Mouse (Mus musculus) layer of hippocampus, adult 2 months (tissue): Measurements from ENCODE around the gene Tcf15. TPM values are rescaled to one million over a fixed set of nuclear protein-coding genes. Genes with fewer than 3 reads are reported as not detected.

ENCODE experiments used
- DNase-seq, 2 experiments: peaks; one replicate each; pipeline ENCODE4 v3.0.0; 2022; ENCODE audit warnings: low spot score in 2 of 2
- H3K27ac ChIP-seq: fragments of 200-600 bp; 2 replicates; pipeline ENCODE4 v1.8.1; 2022
- H3K4me3 ChIP-seq: fragments of 200-600 bp; 2 replicates; pipeline ENCODE4 v1.8.1; 2022; ENCODE audit warnings: mild to moderate bottlenecking
- CTCF ChIP-seq: fragments of 200-600 bp; conservative IDR thresholded peaks from 2 replicates; pipeline ENCODE4 v1.8.1; 2022; ENCODE audit warnings: antibody characterized with exemption, mild to moderate bottlenecking, moderate library complexity
- total RNA-seq, 2 experiments: library from RNA; stranded (reverse); gene quantifications; 2 replicates each; pipeline ENCODE4 v1.2.3; 2021

The Tcf15 gene
- total RNA-seq, 2 experiments from 2014 or later, result 2.7 to 5.1 TPM

DNA sequence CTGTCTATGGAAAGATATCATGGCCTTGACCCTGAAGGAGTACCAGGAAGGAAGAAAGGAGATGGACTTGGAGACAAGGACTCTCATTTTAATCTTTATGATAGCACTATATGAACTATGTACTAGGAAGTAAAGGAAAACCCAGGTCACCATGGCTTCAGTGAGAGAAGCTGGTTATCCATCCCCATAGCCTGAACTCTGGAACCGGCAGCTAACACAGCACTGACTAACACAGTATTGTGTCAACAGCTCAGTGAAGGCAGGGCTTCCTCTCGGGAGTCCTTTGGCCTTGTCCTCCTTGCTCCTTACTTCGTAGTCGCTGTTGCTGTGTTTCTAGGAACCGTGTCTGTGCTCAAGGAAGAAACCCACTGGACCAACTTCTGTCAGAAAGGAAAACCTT lies 34.0 kb upstream of the Tcf15 start:
- Histone ChIP-seq H3K4me3 (no peak overlapping the region), H3K27ac (no peak overlapping the region)
- no peak for TF ChIP-seq CTCF
- DNase-seq, result no peak

GRCm38 (mm10) chr2:152111311-152111710 lies 32.0 kb upstream of the Tcf15 start:
- Histone ChIP-seq H3K4me3 (no peak overlapping the region), H3K27ac (no peak overlapping the region)
- no peak for DNase-seq
- no peak for TF ChIP-seq CTCF

GRCm38 (mm10) chr2:152111920-152112319 lies 31.4 kb upstream of the Tcf15 start:
- DNase-seq, result peak; percentile 90 to 96
- peak; percentile 100 for TF ChIP-seq CTCF
- Histone ChIP-seq H3K4me3 (no peak overlapping the region), H3K27ac (peak overlapping the region; percentile 18; the same call in 1 of the 2 replicates)

DNA sequence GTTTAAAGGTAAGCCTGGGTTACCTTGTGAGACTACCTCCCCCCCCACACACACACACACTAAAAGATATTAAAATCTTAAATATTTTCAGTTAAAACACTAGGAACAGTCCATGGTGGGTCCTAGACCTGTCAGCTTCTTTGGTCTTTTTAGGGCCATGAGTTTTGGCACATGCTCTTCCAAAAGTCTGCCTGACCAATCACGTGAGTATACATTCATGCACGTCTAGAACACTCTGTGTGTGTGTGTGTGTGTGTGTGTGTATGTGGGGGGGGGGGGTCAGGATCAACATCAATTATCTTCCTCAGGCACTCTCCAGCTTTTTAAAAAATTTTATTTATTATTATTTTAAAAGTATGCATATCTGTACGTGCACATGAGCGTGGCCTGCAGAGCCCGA lies 30.9 kb upstream of the Tcf15 start:
- no peak for TF ChIP-seq CTCF
- no peak for DNase-seq
- Histone ChIP-seq H3K27ac (peak overlapping the region; percentile 37; the same call in 1 of the 2 replicates), H3K4me3 (no peak overlapping the region)

GRCm38 (mm10) chr2:152112970-152113369 lies 30.4 kb upstream of the Tcf15 start:
- no peak for TF ChIP-seq CTCF
- Histone ChIP-seq H3K4me3 (no peak overlapping the region), H3K27ac (peak overlapping the region; percentile 37)
- DNase-seq, result no peak

DNA sequence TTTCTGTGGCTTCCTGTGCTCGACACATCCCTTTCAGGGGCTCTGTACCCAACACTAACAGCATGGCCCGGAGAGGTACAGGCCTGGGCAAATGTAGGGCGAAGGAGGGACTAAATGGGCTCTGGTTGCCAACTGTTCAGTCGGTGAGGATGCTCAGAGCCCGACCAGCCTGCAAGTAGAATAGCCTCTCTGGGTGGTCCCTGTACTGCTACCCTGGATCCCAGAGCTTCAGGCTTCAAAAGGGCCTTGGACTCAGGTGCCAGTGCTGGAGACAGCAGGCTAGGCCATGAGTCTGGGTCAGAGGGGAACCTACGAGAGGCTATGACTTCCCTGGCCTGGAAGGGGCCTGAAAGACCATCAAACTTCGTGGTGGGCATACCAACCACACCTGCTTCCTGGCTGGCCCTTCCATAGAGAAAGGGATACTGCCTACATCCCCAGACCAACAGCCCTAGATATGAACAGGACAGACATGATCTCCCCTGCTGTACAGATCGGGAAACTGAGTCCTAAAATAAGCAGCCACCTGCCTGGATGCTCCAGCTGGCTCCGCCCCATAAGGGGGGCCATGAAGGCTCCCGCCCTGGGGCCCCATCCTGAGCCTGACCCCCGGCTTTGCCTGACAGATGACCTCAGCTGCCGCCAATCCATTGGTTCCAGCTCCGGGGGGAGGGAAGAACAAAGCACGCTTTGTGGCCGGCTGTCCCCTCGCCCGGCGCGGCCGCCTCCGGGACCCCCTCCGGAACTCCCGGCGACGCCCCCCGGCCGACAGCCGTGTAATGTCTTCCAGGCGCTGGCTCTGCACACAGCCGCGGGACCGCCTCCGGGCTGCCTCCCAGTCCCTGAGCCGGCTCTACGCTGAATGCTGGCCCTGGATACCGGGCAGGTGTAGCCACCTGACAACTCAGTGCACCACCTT lies 29.0 kb upstream of the Tcf15 start:
- DNase-seq, result no peak
- H3K27ac ChIP-seq, result no peak overlapping the region
- H3K4me3 ChIP-seq, result peak overlapping the region; percentile 20; the same call in 1 of the 2 replicates
- TF ChIP-seq CTCF, result no peak

- Histone ChIP-seq H3K4me3 (no peak overlapping the region), H3K27ac (no peak overlapping the region)
- no peak for DNase-seq
- TF ChIP-seq CTCF, result no peak
These were observed 25.7 kb upstream of the Tcf15 start for GRCm38 (mm10) chr2:152117694-152118093.

DNA sequence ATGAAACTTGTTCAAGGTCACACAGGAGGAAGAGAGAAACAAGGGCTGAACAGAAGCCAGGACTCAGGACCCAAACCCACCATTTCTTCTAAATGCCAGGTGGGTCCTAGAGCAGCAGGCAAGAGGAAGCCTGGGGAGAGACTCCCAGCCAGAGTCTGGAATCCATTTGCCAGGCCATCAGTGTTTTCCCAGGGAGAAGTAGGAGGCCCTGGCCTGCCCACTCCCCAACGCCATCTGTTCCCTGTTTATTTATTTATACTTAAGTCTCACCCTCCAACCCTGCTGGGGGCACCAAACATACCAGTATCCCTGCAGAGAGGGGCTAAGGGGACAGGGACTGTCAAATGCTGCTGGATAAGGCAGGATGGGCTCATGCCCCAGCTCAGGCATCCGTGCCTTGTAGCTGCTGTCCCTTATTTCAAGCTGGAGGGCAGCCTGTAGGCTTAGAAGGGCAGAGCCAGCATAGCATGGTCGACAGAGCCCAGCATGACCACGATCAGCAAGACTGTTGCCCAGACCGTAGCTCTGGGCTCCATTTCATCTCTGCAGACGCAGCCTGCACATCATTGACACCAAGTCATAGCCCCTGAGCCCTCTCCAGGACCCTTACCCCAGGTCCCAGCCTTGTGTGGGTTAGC lies 24.0 kb upstream of the Tcf15 start:
- H3K27ac ChIP-seq, result no peak overlapping the region
- DNase-seq, result no peak
- no peak overlapping the region for H3K4me3 ChIP-seq
- no peak for TF ChIP-seq CTCF

DNA sequence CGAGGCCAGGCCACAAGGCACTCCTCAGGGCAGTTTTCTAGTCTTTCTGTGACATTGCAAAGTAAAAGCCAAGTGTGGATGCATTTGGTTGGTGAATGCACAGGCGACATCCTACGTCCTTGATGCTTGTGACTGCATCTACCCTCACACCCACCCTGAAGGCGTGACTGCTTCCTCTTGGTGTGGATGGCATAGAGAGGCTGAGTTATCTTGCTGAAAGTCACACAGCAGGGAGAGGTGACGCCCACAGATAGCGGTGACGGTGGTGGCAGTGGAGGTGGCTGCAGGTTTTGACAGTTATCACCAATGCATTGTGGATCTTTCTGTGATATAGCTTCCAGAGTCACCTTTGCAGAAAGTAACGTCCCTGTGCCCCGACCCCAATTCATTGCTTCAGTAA lies 20.5 kb upstream of the Tcf15 start:
- DNase-seq, result no peak
- Histone ChIP-seq H3K27ac (no peak overlapping the region), H3K4me3 (no peak overlapping the region)
- no peak for TF ChIP-seq CTCF

DNA sequence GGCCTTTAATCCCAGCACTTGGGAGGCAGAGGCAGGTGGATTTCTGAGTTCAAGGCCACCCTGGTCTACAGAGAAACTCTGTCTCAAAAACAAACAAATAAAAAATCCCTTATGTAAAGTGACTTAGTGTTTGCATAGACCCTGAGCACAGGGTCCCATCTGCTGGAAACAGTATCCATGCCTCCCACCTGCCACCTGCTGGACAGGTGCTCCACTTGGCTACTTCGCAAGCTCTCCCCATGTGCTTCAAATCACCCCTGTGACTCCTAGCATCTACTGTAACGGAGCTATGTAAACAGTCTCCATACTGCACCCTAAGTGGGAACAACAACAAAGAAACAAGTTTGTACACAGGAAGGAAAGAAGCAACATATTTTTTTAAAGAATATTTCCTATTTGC lies 14.8 kb upstream of the Tcf15 start:
- Histone ChIP-seq H3K27ac (no peak overlapping the region), H3K4me3 (no peak overlapping the region)
- DNase-seq, result no peak
- TF ChIP-seq CTCF, result 0 out of 2 replicates have a peak, but pooled peaks have one; percentile 5

- no peak for TF ChIP-seq CTCF
- no peak overlapping the region for H3K4me3 ChIP-seq
- DNase-seq, result no peak
- H3K27ac ChIP-seq, result no peak overlapping the region
These were observed 13.6 kb upstream of the Tcf15 start for GRCm38 (mm10) chr2:152129778-152130177.

DNA sequence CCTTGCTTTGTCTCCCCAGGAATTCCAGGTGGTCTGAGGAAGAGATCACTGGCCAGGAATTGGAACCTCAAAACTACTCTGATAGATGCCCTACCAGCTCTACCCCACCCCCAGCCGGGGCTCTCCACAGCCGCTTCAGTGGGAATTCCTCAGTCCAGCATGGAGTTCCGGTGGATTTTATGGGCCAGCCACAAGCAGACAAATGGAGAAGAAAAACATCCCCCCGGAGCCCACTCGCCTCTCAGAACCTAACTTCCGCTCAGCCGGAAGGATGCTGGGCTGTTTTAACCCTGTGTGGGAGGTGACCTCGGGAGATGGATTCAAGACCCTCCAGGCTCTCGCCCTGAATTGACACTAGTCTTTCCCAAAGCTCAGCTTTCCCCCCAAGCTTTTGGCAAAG lies 11.3 kb upstream of the Tcf15 start:
- H3K4me3 ChIP-seq, result no peak overlapping the region
- TF ChIP-seq CTCF, result no peak
- no peak overlapping the region for H3K27ac ChIP-seq
- no peak for DNase-seq

- Histone ChIP-seq H3K4me3 (no peak overlapping the region), H3K27ac (no peak overlapping the region)
- DNase-seq, result no peak
- no peak for TF ChIP-seq CTCF
These were observed 10.7 kb upstream of the Tcf15 start for GRCm38 (mm10) chr2:152132691-152133090.
